Comparison of ENCODE assay signal across 16 mouse cellular contexts in genomic region chr1:89538163-89538946, GRCm38 (mm10).
A peak's percentile ranks its signal among the peaks of the same experiment; 100 is the strongest.
DNase-seq lines count a peak whose midpoint lies in the region; ATAC-seq lines count a peak whose summit lies in the region.
"Had no signal": no experiment of that assay in that cellular context is flagged by ENCODE, and none has a peak within 500 bp of the region (broad histone marks: within the 10 kb centered on the region; RNA-seq: fewer than 3 reads in every experiment).

No protein-coding gene starts in this region.

- no peak overlapping the region for H3K4me3 ChIP-seq in kidney, embryonic 14.5 days (ENCODE audit: low read length)
- H3K4me3 ChIP-seq in neural tube, embryonic 11.5 days (ENCODE audit: low read depth, low read length) = no peak overlapping the region
- H3K4me3 ChIP-seq in neural tube, embryonic 15.5 days (replicated peaks) = no peak overlapping the region
- H3K4me3 ChIP-seq in midbrain, embryonic 16.5 days (ENCODE audit: low read depth, low read length) = no peak overlapping the region
- no peak overlapping the region for H3K4me3 ChIP-seq in forebrain, embryonic 15.5 days
- H3K4me3 ChIP-seq: embryonic facial prominence, embryonic 13.5 days; megakaryocyte, embryonic 14.5 days had no signal

- no peak for DNase-seq in kidney, adult 8-10 months
- DNase-seq in neural tube, embryonic 11.5 days (ENCODE audit: low spot score) = peak; percentile 31
- peak; percentile 85 for DNase-seq in gastrocnemius, adult 18-20 months (ENCODE audit: low spot score)
- DNase-seq in mesoderm, embryonic 11.5 days (ENCODE audit: low read depth, low spot score) = peak; percentile 68
- DNase-seq: cerebellum, adult 2 months; heart, postnatal 14 days; lung, embryonic 14.5 days; retina, postnatal 1 day; thymus, adult 2 months had no signal

- peak; percentile 81 for ATAC-seq in kidney, embryonic 14.5 days (ENCODE audit: low FRiP score, low TSS enrichment)
- ATAC-seq in neural tube, embryonic 11.5 days (ENCODE audit: insufficient read depth, low FRiP score, low TSS enrichment) = no peak
- no peak for ATAC-seq in neural tube, embryonic 15.5 days (ENCODE audit: low FRiP score)
- no peak for ATAC-seq in midbrain, embryonic 16.5 days
- ATAC-seq in forebrain, embryonic 15.5 days (replicated peaks) = no peak
- ATAC-seq: forebrain, embryonic 14.5 days had no signal

- 21% methylated on average over 18 of the region's 18 CpGs for WGBS in kidney, embryonic 14.5 days
- WGBS in neural tube, embryonic 11.5 days = 54% methylated on average over 18 of the region's 18 CpGs
- WGBS in neural tube, embryonic 15.5 days = 53% methylated on average over 18 of the region's 18 CpGs
- WGBS in midbrain, embryonic 16.5 days = 84% methylated on average over 18 of the region's 18 CpGs
- WGBS in forebrain, embryonic 15.5 days = 86% methylated on average over 18 of the region's 18 CpGs

- H3K27ac ChIP-seq in kidney, embryonic 14.5 days (ENCODE audit: low read depth, low read length) = no peak overlapping the region
- no peak overlapping the region; the same call in 1 of the 2 replicates for H3K27ac ChIP-seq in neural tube, embryonic 11.5 days (ENCODE audit: low read depth, low read length)
- no peak overlapping the region for H3K27ac ChIP-seq in neural tube, embryonic 15.5 days (replicated peaks)
- H3K27ac ChIP-seq in midbrain, embryonic 16.5 days (ENCODE audit: low read length) = no peak overlapping the region
- no peak overlapping the region for H3K27ac ChIP-seq in forebrain, embryonic 15.5 days (replicated peaks)
- H3K27ac ChIP-seq: embryonic facial prominence, embryonic 13.5 days had no signal

- peaks cover 47% of the 10 kb centered on the region for H3K4me1 ChIP-seq in kidney, embryonic 14.5 days (ENCODE audit: control insufficient read depth, insufficient read depth, low read length)
- peaks cover 20% of the 10 kb centered on the region for H3K4me1 ChIP-seq in neural tube, embryonic 11.5 days (ENCODE audit: control insufficient read depth, insufficient read depth, low read length)
- H3K4me1 ChIP-seq in neural tube, embryonic 15.5 days = peaks cover 75% of the 10 kb centered on the region
- H3K4me1 ChIP-seq in midbrain, embryonic 16.5 days (ENCODE audit: control insufficient read depth, insufficient read depth, low read length) = peaks cover 19% of the 10 kb centered on the region
- H3K4me1 ChIP-seq in forebrain, embryonic 15.5 days = peaks cover 20% of the 10 kb centered on the region
- H3K4me1 ChIP-seq: megakaryocyte, embryonic 14.5 days had no signal

- no peak overlapping the region for H3K4me2 ChIP-seq in kidney, embryonic 14.5 days (replicated peaks; ENCODE audit: low read depth, low read length)
- no peak overlapping the region for H3K4me2 ChIP-seq in neural tube, embryonic 11.5 days (ENCODE audit: low read depth)
- H3K4me2 ChIP-seq in neural tube, embryonic 15.5 days = no peak overlapping the region
- H3K4me2 ChIP-seq in midbrain, embryonic 16.5 days (ENCODE audit: low read length) = no peak overlapping the region
- H3K4me2 ChIP-seq in forebrain, embryonic 15.5 days (replicated peaks) = no peak overlapping the region
- H3K4me2 ChIP-seq: embryonic facial prominence, embryonic 13.5 days; lung, embryonic 14.5 days had no signal

- no peaks in the 10 kb centered on the region for H3K36me3 ChIP-seq in kidney, embryonic 14.5 days (ENCODE audit: control insufficient read depth, insufficient read depth, low read length)
- no peaks in the 10 kb centered on the region; the same call in 1 of the 2 replicates for H3K36me3 ChIP-seq in neural tube, embryonic 11.5 days (ENCODE audit: control insufficient read depth, insufficient read depth, low read length)
- no peaks in the 10 kb centered on the region for H3K36me3 ChIP-seq in neural tube, embryonic 15.5 days
- no peaks in the 10 kb centered on the region for H3K36me3 ChIP-seq in midbrain, embryonic 16.5 days (ENCODE audit: control insufficient read depth, insufficient read depth, low read length)
- H3K36me3 ChIP-seq in forebrain, embryonic 15.5 days = no peaks in the 10 kb centered on the region
- H3K36me3 ChIP-seq: embryonic facial prominence, embryonic 13.5 days had no signal

- H3K9ac ChIP-seq in kidney, embryonic 14.5 days (ENCODE audit: low read depth, low read length) = 0 out of 2 replicates have a peak overlapping the region, but pooled peaks have one; percentile 7
- no peak overlapping the region for H3K9ac ChIP-seq in neural tube, embryonic 11.5 days (ENCODE audit: low read length)
- H3K9ac ChIP-seq in neural tube, embryonic 15.5 days (replicated peaks) = no peak overlapping the region
- H3K9ac ChIP-seq in midbrain, embryonic 16.5 days (ENCODE audit: low read depth, low read length) = no peak overlapping the region
- H3K9ac ChIP-seq in forebrain, embryonic 15.5 days (replicated peaks) = no peak overlapping the region
- H3K9ac ChIP-seq: embryonic facial prominence, embryonic 13.5 days; lung, embryonic 14.5 days had no signal

- no peaks in the 10 kb centered on the region for H3K27me3 ChIP-seq in kidney, embryonic 14.5 days (ENCODE audit: control insufficient read depth, insufficient read depth, low read length)
- H3K27me3 ChIP-seq in neural tube, embryonic 11.5 days (ENCODE audit: control insufficient read depth, insufficient read depth, low read length) = no peaks in the 10 kb centered on the region
- no peaks in the 10 kb centered on the region for H3K27me3 ChIP-seq in neural tube, embryonic 15.5 days (replicated peaks)
- no peaks in the 10 kb centered on the region for H3K27me3 ChIP-seq in midbrain, embryonic 16.5 days (ENCODE audit: control insufficient read depth, insufficient read depth, low read depth, low read length)
- no peaks in the 10 kb centered on the region for H3K27me3 ChIP-seq in forebrain, embryonic 15.5 days
- H3K27me3 ChIP-seq: embryonic facial prominence, embryonic 13.5 days had no signal

- H3K9me3 ChIP-seq in kidney, embryonic 14.5 days (ENCODE audit: control insufficient read depth, low read length) = no peaks in the 10 kb centered on the region
- no peaks in the 10 kb centered on the region for H3K9me3 ChIP-seq in neural tube, embryonic 11.5 days (ENCODE audit: control insufficient read depth, low read length)
- H3K9me3 ChIP-seq in neural tube, embryonic 15.5 days (replicated peaks) = no peaks in the 10 kb centered on the region
- H3K9me3 ChIP-seq in midbrain, embryonic 16.5 days (replicated peaks; ENCODE audit: control insufficient read depth, low read length, poor library complexity, severe bottlenecking) = no peaks in the 10 kb centered on the region; the same call in 1 of the 2 replicates
- H3K9me3 ChIP-seq in forebrain, embryonic 15.5 days = no peaks in the 10 kb centered on the region
- H3K9me3 ChIP-seq: embryonic facial prominence, embryonic 13.5 days had no signal

Comparison
In these comparisons a context has a peak if more than half of its experiments do, and no peak if none do; other contexts are left out.
1. DNase-seq: peak in neural tube, embryonic 11.5 days (single experiment), gastrocnemius, adult 18-20 months (single experiment) and mesoderm, embryonic 11.5 days (single experiment); none in kidney, adult 8-10 months (0 of 2).